Comparison of ENCODE assay signal across 29 mouse cellular contexts in genomic region chr2:24186176-24186575, GRCm38 (mm10). TPM values are rescaled to one million over a fixed set of nuclear protein-coding genes. Genes with fewer than 3 reads are reported as not detected.
A peak's percentile ranks its signal among the peaks of the same experiment; 100 is the strongest.
DNase-seq lines count a peak whose midpoint lies in the region; ATAC-seq and TF ChIP-seq lines count a peak whose summit lies in the region.
"Had no signal": no experiment of that assay in that cellular context is flagged by ENCODE, and none has a peak within 500 bp of the region (broad histone marks: within the 10 kb centered on the region; RNA-seq: fewer than 3 reads in every experiment).

Gene Il1f9 (plus strand): TSS chr2:24186476.

- WGBS in liver, adult 2 months: 93% methylated on average over 1 of the region's 1 CpGs
- 95% methylated on average over 1 of the region's 1 CpGs for WGBS in liver, embryonic 12.5 days (ENCODE audit: insufficient replicate concordance)
- WGBS in bone marrow, adult 2 months: 53% methylated on average over 1 of the region's 1 CpGs
- WGBS in stomach, postnatal 0 days: 65% methylated on average over 1 of the region's 1 CpGs

- no peak for TF ChIP-seq EP300 in stomach, postnatal 0 days (optimal IDR thresholded peaks at IDR 0.05)

- no peak for DNase-seq in liver, adult 2 months (ENCODE audit: extremely low read depth, low read depth, low spot score)
- no peak for DNase-seq in stomach, postnatal 0 days (ENCODE audit: low spot score)
- no peak for DNase-seq in yolk sac, embryonic 10.5 days (ENCODE audit: low spot score)
- DNase-seq in spleen, postnatal 4 days (ENCODE audit: low spot score in 2 of 2): no peak
- DNase-seq: adrenal gland, adult 8-10 months; adrenal gland, postnatal 14 days; adrenal gland, postnatal 36 days; B cell, adult 2 months; cerebellum, adult 11 months; cerebellum, adult 18-20 months; cerebellum, adult 8-10 months; cerebellum, adult 9-11 months; cerebellum, postnatal 25 days; forebrain, postnatal 0 days had no signal

- H3K9ac ChIP-seq in liver, adult 2 months (ENCODE audit: low read depth, low read length): no peak within 1 kb of the TSS
- H3K9ac ChIP-seq in liver, embryonic 12.5 days: no peak within 1 kb of the TSS
- H3K9ac ChIP-seq in stomach, postnatal 0 days (ENCODE audit: low read length): no peak within 1 kb of the TSS
- H3K9ac ChIP-seq: embryonic facial prominence, embryonic 12.5 days; forebrain, embryonic 13.5 days; forebrain, embryonic 15.5 days; forebrain, postnatal 0 days had no signal

- H3K4me3 ChIP-seq in liver, adult 2 months (ENCODE audit: insufficient read depth, low read depth, low read length): no peak within 1 kb of the TSS
- no peak within 1 kb of the TSS for H3K4me3 ChIP-seq in liver, embryonic 12.5 days
- peak within 1 kb of the TSS; percentile 59 for H3K4me3 ChIP-seq in bone marrow, adult 2 months (replicated peaks; ENCODE audit: control insufficient read depth, low read depth, low read length)
- no peak within 1 kb of the TSS for H3K4me3 ChIP-seq in stomach, postnatal 0 days (ENCODE audit: low read depth, low read length)
- H3K4me3 ChIP-seq: embryonic facial prominence, embryonic 10.5 days; embryonic facial prominence, embryonic 12.5 days; forebrain, embryonic 13.5 days; forebrain, embryonic 15.5 days had no signal

- peaks cover 6% of the 10 kb centered on the region; the same call in 1 of the 2 replicates for H3K4me1 ChIP-seq in liver, adult 2 months (ENCODE audit: control insufficient read depth, insufficient read depth, low read length)
- H3K4me1 ChIP-seq in liver, embryonic 12.5 days: no peaks in the 10 kb centered on the region
- H3K4me1 ChIP-seq in bone marrow, adult 2 months (ENCODE audit: control insufficient read depth, insufficient read depth, low read length): no peaks in the 10 kb centered on the region; the same call in 1 of the 2 replicates
- H3K4me1 ChIP-seq in stomach, postnatal 0 days (replicated peaks; ENCODE audit: control insufficient read depth, insufficient read depth): no peaks in the 10 kb centered on the region
- H3K4me1 ChIP-seq: embryonic facial prominence, embryonic 10.5 days; embryonic facial prominence, embryonic 12.5 days; forebrain, embryonic 13.5 days had no signal

- no peak within 1 kb of the TSS for H3K4me2 ChIP-seq in liver, embryonic 12.5 days
- no peak within 1 kb of the TSS for H3K4me2 ChIP-seq in stomach, postnatal 0 days (replicated peaks; ENCODE audit: low read depth)
- H3K4me2 ChIP-seq: embryonic facial prominence, embryonic 12.5 days; forebrain, embryonic 13.5 days; forebrain, embryonic 15.5 days had no signal

- no peaks in the 10 kb centered on the region for H3K9me3 ChIP-seq in liver, embryonic 12.5 days (replicated peaks)
- no peaks in the 10 kb centered on the region for H3K9me3 ChIP-seq in stomach, postnatal 0 days (ENCODE audit: control insufficient read depth, low read length)
- H3K9me3 ChIP-seq: embryonic facial prominence, embryonic 10.5 days; embryonic facial prominence, embryonic 12.5 days; forebrain, embryonic 13.5 days; forebrain, embryonic 15.5 days; G1E had no signal

- peak within 1 kb of the TSS; percentile 76 for H3K27ac ChIP-seq in liver, adult 2 months (replicated peaks; ENCODE audit: insufficient read depth, low read depth, low read length)
- no peak within 1 kb of the TSS for H3K27ac ChIP-seq in liver, embryonic 12.5 days
- peak within 1 kb of the TSS; percentile 43; the same call in 1 of the 2 replicates for H3K27ac ChIP-seq in bone marrow, adult 2 months (ENCODE audit: control insufficient read depth, insufficient read depth, low read depth, low read length, poor library complexity)
- no peak within 1 kb of the TSS for H3K27ac ChIP-seq in stomach, postnatal 0 days (replicated peaks)
- H3K27ac ChIP-seq: embryonic facial prominence, embryonic 10.5 days; embryonic facial prominence, embryonic 12.5 days; forebrain, embryonic 13.5 days; forebrain, embryonic 15.5 days had no signal

- ATAC-seq in liver, embryonic 12.5 days: no peak
- peak; percentile 51 for ATAC-seq in megakaryocyte, adult 5-6 weeks (ENCODE audit: poor library complexity, severe bottlenecking)
- ATAC-seq in stomach, postnatal 0 days (ENCODE audit: low FRiP score, low TSS enrichment): no peak
- ATAC-seq: activated CD4-positive, CD25-positive, alpha-beta regulatory T cell, adult 4 months; CD4-positive, CD25-positive, alpha-beta regulatory T cell, adult 4 months; forebrain, embryonic 13.5 days; forebrain, embryonic 15.5 days; forebrain, postnatal 0 days; Patski had no signal

- H3K36me3 ChIP-seq in liver, adult 2 months (ENCODE audit: control insufficient read depth, insufficient read depth, low read length): no peaks in the 10 kb centered on the region
- no peaks in the 10 kb centered on the region for H3K36me3 ChIP-seq in liver, embryonic 12.5 days
- H3K36me3 ChIP-seq in stomach, postnatal 0 days (ENCODE audit: control insufficient read depth, insufficient read depth, low read length): no peaks in the 10 kb centered on the region
- H3K36me3 ChIP-seq: embryonic facial prominence, embryonic 10.5 days; embryonic facial prominence, embryonic 12.5 days; forebrain, embryonic 15.5 days; G1E had no signal

- TF ChIP-seq POLR2A in liver, adult 2 months (IDR thresholded peaks at IDR 0.05; ENCODE audit: extremely low read depth, insufficient read depth, low read length): no peak
- no peak for TF ChIP-seq POLR2A in bone marrow, adult 2 months (IDR thresholded peaks at IDR 0.05; ENCODE audit: borderline replicate concordance, control insufficient read depth, low read depth, low read length)

- H3K79me2 ChIP-seq in liver, adult 2 months (ENCODE audit: control insufficient read depth, insufficient read depth, low read length): no peaks in the 10 kb centered on the region

- no peak for TF ChIP-seq CTCF in liver, adult 2 months (IDR thresholded peaks at IDR 0.05; ENCODE audit: low read depth, low read length)
- no peak for TF ChIP-seq CTCF in bone marrow, adult 2 months (IDR thresholded peaks at IDR 0.05; ENCODE audit: control insufficient read depth, insufficient read depth, low read length)
- TF ChIP-seq CTCF in stomach, postnatal 0 days (IDR thresholded peaks at IDR 0.05; ENCODE audit: low read depth): no peak

- no peaks in the 10 kb centered on the region for H3K27me3 ChIP-seq in liver, adult 2 months (ENCODE audit: control insufficient read depth, insufficient read depth, low read length)
- H3K27me3 ChIP-seq in liver, embryonic 12.5 days (replicated peaks): no peaks in the 10 kb centered on the region
- no peaks in the 10 kb centered on the region for H3K27me3 ChIP-seq in stomach, postnatal 0 days (ENCODE audit: control insufficient read depth, insufficient read depth, low read length)
- H3K27me3 ChIP-seq: CH12.LX; embryonic facial prominence, embryonic 12.5 days; forebrain, embryonic 13.5 days; forebrain, embryonic 15.5 days; Patski had no signal

RNA-seq across cellular contexts. Expression of gene Il1f9, which starts in this region (rescaled TPM):
- 0.18 TPM in 1 of 2 replicates, not detected in the other for total RNA-seq in liver, adult 2 months (2014; rRNA removed)
- not detected in 2 replicates for polyA plus RNA-seq in liver, adult 2 months (2012; rRNA removed)
- not detected in 2 replicates for polyA plus RNA-seq in liver, embryonic 12.5 days (2016; fragmentation: Nextera tagmentation; extraction: Ambion mirVana)
- polyA plus RNA-seq in bone marrow, adult 2 months (2011; ENCODE audit: insufficient read depth, insufficient read length, low replicate concordance, missing spikeins): 3.7 and 18.1 TPM in 2 replicates
- 55.9 and 64.6 TPM in 2 replicates for total RNA-seq in megakaryocyte, adult 5-6 weeks (2015)
- 38.3 and 38.4 TPM in 2 replicates for total RNA-seq in megakaryocyte, adult 5-6 weeks (2017)
- 50.1 and 58.6 TPM in 2 replicates for polyA plus RNA-seq in stomach, postnatal 0 days (2015; fragmentation: Nextera tagmentation; extraction: Ambion mirVana)
- total RNA-seq: adrenal gland, adult 18-20 months; adrenal gland, adult 8-10 months; adrenal gland, postnatal 36 days; CH12.LX; forebrain, postnatal 0 days; G1E had no signal
- polyA plus RNA-seq: activated CD4-positive, CD25-positive, alpha-beta regulatory T cell, adult 4 months; brain, embryonic 14.5 days; CD4-positive, CD25-positive, alpha-beta regulatory T cell, adult 4 months; embryonic facial prominence, embryonic 10.5 days; embryonic facial prominence, embryonic 12.5 days; forebrain, embryonic 11.5 days; forebrain, embryonic 13.5 days; forebrain, embryonic 15.5 days; forebrain, postnatal 0 days; G1E; Patski had no signal

Comparison
In these comparisons a context has a peak if more than half of its experiments do, and no peak if none do; other contexts are left out.
1. RNA of gene Il1f9 (total RNA-seq): 38.3 to 64.6 TPM in megakaryocyte, adult 5-6 weeks; 0.18 TPM in liver, adult 2 months; every median in the first group is over 10 times any median in the second.
2. H3K27ac ChIP-seq: peak in liver, adult 2 months (single experiment) and bone marrow, adult 2 months (single experiment); none in liver, embryonic 12.5 days (single experiment) and stomach, postnatal 0 days (single experiment).